Mouse (Mus musculus): Measurements from ENCODE around the gene Glp1r.

DNA sequence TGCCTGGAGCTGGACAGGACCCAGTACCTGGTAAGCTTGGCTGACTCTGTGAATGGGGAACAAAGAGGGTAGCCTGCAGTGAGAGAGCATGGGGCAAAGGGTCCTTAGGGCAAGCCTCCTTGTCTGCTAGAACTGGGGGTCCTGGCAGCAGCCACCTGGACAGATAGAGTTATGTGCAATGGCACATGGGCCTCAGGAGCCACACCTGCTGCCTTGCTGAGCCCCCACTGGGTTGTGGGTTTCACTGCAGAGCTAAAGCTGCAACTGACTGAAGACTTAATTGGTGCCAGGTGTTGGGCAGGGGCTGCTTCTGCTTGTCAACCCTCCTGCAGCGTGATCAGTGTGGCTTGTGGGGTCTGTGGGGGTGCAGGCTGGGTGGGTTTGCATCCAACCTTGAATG, 9.5 kb upstream of the Glp1r start:
- no peak for TF ChIP-seq CTCF (IDR thresholded peaks at IDR 0.05; ENCODE audit: borderline replicate concordance, extremely low read depth, insufficient read depth, insufficient read length)
- no peak for TF ChIP-seq POLR2A (IDR thresholded peaks at IDR 0.05; ENCODE audit: borderline replicate concordance, extremely low read depth, insufficient read depth, insufficient read length, poor library complexity, severe bottlenecking)
